Mouse (Mus musculus) megakaryocyte, adult 5-6 weeks (primary cell): ENCODE measurements around the gene Il15. TPM values are rescaled to one million over a fixed set of nuclear protein-coding genes. Genes with fewer than 3 reads are reported as not detected.
A peak's percentile ranks its signal among the peaks of the same experiment; 100 is the strongest.

ENCODE experiments used
- ATAC-seq: 2 replicates; pipeline ENCODE4 v1.8.0; 2016; ENCODE audit warnings: mild to moderate bottlenecking, inconsistent platforms; ENCODE audit not compliant: poor library complexity, severe bottlenecking
- total RNA-seq, 2 experiments: library from RNA; stranded (forward) in 1 of 2; stranded (reverse) in 1 of 2; fragments of 153-499, 151-499 nt in 1 of 2; fragments of 221-1000, 200-1000 nt in 1 of 2; gene quantifications; 2 replicates each; pipeline versions ENCODE4 v1.2.3 to v1.2.4; 2015 to 2017

Gene Il15
- total RNA-seq, 2 experiments from 2014 or later: 40.5 to 40.8 TPM

DNA sequence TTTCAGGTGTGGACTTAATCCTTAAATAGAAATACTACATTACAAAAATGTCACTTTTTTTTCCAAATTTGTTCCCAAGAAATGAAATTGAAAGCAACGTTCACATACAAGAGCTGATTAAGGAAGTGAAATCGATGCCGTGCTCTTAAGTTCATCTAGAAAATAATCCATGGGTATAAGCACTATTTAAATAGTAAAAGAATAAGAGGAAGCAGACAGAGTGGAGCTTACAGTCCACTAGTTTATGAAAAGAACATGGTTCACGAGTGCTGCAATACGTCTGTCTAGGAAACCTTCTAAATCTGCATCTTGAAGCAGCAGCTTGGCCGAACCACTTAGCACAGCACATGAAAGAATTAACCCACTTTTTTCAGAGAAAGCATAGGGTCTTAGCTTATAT, 32.4 kb downstream of the Il15 start:
- ATAC-seq: peak; percentile 70

DNA sequence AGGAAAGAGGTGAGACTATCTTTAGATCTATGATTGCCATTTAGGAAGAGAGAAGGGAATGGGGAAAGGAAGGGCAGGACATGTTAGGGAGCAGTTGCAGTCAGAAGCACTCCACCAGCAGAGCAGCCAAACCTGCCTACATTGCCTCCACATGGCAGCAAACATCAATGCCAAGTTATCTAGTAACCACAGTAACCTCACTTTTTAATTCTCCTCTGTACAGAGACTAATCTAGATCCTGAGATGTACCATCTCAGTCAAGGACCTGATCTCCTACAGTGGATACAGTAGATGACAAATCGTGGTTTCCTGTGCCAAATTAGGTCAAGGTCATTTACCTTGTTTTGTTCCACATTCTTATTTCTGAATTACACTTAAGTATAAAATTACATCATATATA, 42.0 kb downstream of the Il15 start:
- ATAC-seq: 0 out of 2 replicates have a peak, but pooled peaks have one; percentile 30

DNA sequence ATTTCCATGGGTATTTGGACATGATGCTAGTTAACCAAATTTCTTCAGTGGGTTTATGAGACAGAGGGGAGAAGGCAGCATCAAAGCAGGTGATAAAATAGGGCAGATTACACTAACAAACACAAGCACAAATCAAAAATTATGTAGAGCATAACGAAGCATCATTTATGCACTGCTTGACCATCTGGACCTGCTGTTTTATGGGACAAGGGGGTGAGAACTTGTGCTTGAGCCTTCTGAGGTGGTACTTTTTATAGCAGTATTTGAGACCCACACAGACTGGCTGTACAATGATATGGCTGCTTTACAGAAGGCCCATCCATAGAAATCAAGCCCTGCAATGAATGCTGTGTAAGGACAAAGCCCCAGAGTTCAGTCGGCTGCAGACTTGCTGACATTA, 46.9 kb downstream of the Il15 start:
- ATAC-seq: no peak

DNA sequence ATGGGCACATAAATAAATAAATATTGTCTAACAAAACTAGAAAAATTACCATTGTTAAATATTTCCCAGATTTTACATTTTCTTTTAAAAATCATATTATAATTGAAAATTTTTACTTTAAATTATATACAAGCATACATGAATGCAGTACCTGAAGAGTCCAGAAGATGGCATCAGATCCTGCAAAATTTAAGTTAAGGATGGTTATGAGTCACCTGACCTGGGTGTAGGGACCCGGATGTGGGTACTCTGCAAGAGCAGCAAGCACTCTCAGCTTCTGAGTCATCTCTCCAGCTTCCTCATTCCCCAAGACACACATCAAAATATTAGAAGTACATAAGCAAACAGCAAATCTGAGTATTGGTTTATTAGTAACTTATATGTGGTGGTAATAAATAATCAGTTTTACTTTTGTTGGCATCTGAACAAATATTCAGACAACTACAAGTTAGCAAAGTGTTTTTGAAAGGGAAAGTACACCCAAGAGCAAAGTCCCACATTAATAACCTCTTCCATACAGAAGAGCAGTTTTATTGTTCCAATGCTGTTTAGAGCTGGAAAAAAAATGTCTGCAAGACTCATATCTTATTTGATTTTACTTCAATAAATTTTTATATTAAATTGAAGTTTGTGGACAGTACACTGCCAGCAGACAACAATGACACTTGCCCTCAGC, 51.6 kb downstream of the Il15 start:
- ATAC-seq: peak; percentile 95

DNA sequence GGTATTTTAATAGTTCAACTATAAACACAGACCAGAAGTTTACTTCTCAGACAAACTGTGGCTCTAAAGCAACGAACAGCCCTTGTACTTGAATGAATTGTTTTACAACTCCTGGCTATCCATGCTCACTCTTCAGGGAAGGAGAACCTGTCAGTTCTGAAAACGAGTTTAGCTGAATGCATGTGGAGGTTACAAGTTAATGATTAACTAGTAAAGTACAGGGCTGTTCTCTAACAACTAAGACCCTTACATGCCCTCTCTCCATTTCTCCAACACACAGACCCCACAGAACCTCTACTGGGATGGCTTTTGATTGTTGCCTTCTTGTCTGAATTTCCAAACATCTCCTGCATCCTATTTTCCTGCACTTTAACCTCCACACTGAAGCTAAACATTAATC, 53.7 kb downstream of the Il15 start:
- no peak for ATAC-seq

DNA sequence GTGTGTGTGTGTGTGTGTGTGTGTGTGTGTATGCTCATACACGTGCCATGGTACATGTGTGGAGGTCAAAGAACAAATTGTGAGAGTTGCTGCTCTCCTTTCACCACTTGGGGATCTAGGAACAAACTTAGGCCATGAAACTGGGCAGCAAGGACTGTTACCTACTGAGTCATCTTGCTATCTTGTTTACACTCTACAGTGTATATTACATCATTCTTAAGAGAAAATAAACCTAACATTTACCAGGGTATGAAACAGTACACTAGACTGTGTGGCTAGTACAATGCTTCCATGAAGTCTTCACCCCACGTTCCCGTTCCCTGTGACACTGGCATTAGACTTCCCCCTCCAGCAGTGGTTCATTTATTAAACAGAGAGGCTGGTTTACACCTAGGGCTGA, 56.5 kb downstream of the Il15 start:
- ATAC-seq: no peak

DNA sequence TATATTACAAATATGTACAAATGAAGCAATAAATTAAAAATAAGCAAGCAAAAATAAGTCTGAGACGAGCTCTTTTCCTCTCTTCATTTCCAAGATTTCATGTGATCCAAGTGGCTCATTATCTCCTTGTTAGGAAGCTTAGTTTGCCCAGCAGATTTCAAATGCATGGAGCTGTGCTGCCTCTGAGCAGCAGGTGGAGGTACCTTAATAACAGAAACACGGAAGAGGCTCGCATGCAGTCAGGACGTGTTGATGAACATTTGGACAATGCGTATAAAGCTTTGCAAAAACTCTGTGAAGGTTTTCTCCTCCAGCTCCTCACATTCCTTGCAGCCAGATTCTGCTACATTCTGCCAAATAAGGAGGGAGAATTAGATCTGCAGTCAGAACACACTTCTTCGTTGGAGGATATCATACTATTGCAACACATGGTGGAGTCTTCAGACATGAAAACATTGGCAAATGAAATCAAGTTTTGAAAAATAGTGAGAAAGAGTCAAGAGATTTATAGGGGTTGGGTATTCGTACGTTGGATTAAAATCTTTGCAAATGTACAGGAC, 71.3 kb downstream of the Il15 start:
- ATAC-seq: no peak

DNA sequence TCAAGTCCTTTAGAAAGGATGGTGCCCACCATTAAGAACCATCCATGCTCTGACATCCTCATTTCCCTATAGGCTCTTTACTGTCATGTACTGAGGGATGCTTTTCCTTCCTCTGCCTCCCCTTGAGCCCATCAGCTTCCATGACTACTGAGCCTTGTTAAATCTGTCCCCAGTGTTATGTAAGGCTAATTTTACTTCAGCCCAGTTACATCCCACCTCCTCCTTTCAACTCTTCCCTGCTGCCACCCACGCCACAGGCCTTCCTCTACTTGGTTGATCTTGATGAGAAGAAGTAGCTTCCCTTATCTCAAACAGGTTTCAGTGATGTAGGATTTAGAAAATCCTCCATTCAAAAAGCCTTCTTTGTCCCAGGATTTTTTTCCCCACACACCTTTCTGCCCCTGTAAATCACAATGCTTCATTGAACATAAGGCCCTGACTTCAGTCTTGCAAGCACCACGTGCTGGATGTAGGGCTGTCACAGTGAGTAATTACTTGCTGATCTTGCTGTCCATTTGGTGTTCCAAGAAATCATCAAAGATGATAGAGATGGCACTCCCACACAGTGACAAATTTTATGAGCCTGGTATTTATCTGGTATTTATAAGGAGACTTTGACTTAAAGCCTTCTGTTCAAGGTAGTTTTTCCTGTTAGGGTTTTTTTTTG, 74.9 kb downstream of the Il15 start:
- ATAC-seq: no peak

DNA sequence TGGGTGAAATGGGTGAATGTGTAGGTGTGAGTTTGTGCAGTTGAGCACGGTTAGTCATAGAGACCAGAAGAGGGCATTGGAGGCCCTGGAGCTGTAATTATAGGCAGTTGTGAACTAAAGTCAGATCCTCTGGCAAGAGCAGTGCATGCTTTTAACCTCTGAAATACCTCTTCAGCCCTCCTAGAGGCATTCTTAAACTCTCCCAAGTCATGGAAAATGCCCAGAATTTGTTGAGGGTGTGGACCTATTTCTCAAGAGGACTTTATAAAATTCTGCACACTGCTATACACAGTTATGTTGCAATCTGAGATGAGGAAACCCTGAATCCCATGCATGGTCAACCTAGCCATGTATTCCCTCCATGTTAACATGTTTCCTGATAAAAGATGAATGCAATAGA, 77.0 kb downstream of the Il15 start:
- ATAC-seq: peak; percentile 40; the same call in 1 of the 2 replicates

DNA sequence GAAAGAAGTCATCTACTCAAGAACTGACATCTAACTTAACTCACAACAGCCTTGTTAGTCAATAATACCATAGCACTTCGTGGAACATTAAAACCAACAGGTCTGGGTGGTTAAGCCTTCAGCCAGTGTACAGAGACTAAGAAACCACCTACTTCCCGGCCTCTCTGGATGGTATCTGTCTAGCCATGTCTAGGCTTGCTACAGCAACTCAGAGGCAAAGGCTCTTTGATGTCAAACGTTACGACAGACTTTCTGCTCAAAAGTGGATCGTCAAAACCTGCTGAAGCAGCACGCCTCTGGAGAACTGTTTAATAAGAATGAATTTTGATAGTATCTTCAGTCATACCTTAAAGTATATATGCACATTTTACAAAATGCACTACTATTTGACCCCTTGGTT, 77.4 kb downstream of the Il15 start:
- ATAC-seq: no peak

DNA sequence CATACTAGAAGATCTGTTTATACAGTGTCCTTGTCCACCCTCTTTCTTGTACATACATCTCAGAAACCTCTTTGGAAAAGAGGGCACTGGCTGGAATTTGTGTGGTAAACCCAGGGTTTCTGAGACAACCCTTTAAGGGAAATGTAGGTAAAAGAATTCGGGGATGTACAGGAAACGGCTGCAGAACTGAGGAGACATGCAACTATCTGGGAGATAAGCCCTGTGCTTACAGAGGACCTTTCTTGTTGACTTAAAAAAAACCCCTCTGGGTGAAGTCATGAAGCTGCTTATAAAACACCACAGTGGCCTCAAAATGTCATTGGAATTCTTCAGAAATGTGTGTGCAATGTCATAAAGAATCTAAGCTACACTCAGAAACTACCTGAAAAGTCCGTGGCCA, 85.6 kb downstream of the Il15 start:
- ATAC-seq: no peak

DNA sequence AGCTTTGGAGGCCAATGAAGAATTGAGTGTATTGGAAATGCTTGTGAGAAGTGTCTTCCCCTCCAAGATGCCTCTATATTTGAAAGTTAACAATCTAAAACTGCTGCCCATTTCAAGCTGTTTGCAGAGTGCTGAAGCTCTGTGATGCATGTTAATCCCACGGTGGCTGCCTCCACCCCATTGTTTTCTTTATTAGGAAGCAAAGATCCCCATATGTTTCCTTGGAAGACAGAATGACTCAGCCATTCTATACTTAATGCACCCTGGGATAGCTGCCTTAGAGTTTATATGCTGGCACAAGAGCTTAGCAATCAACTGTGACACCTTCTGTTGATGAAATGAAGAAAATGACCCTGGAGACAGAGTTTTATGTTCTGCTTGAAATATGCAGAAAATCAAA, 96.6 kb downstream of the Il15 start:
- ATAC-seq: no peak

DNA sequence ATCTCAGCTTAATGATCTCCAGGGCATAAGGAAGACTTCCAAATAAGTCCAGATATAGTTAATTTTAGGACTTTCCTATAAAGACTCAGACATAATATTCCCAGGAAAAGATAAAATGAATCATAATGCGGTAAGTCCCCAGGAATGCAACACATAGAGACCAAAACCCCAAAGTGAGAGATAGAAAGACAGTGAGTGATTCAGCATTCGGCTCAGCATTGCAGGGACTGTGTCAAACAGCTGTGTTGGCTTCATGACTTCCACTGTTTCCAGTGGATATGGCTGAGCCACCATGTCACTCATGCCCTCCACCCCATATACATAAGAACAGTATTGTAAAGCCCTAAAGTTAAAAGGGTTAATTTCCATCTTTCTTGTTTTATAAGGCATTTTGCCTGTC, 106.8 kb downstream of the Il15 start:
- ATAC-seq: no peak

DNA sequence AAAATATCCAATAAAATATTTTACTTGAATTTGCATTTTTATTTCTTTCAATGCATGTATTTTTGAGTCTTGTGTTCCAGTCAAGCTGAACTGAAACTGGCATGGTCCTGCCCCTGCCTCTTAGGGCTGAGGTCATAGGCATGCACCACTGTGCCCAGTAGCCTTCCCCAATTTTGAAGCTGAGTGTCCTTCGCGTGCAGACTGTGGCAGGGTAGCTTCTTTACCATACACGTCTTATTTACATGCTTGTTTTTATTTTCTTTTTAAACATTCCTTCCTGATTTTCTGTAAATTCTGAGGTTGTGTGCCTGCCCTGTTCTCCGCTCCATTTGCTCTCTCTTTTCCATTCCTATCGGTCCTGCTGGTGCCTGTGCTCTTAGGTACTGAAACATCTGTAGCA, 111.4 kb downstream of the Il15 start:
- no peak for ATAC-seq

DNA sequence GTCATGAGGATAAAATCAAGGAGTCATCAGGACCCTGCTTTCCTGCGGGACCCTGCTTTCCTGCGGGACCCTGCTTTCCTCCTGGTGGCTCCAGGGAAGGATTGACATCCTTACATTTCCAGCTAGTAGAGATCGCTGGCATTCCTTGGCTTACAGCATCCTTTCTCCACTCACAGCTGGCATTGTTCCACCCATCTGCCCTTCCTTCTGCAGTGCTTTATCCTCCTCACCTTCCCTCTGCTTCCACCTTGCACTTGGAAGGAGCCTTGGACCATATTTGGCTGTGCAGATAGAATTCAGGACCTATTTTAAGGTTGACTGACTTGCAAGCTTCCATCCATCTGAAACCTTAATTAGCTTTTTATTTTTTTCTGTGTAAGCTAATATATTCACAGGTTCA, 117.2 kb downstream of the Il15 start:
- no peak for ATAC-seq

DNA sequence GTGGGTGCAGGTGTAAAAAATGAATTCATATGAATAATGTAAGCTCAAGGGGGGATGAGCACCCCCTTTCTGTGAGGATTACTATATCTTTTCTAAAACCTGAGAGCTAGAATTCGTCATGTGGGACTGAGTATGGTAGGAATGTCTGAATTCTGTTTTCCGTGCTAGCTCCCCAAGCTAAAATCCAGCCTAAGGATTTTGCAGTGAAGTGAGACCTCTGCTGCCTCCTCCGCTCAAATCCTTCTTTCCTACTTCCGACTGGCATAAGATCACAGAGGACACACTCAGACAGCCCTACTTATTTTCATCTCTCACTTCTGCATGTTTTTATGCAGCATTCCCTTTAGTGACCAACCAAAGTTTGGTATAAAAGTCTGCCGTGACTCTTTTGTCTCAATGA, 121.0 kb downstream of the Il15 start:
- ATAC-seq: no peak
